Mouse (Mus musculus): ENCODE measurements around the gene Arap1. TPM values are rescaled to one million over a fixed set of nuclear protein-coding genes. Genes with fewer than 3 reads are reported as not detected.

Gene Arap1
- 17.2 and 26.9 TPM in 2 replicates for polyA plus RNA-seq (2016; fragmentation: Nextera tagmentation; extraction: Ambion mirVana)

DNA sequence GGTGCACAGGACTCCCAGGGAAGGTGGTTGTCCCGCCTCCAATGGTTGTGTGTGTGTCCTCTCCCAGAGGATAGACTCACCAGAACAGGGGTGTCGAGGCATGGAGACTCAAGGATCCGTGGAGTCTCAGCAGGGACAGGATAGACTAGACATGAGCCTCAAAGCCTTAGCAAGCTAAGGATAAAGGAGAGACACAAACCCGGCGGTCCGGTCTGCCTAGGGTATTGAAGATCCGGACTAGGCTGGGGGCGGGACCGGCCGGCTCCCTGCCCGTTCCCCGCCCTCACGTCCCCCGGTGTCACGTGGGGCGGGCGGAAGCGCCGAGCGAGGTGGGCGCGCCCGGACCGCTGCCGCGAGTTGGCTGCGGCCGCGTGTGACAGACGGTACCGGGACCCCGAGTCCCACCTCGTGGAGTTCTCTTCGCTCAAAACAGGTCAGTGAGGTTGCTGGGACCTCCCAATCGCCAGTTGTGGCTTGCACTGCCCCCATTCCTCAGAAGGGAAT is at the start of gene Arap1:
TSS of gene Arap1 (plus strand) at position 301 of the 504 bp plus-strand sequence.
- Histone ChIP-seq H3K4me2 (replicated peaks) (peak within 1 kb of the TSS; percentile 91), H3K27me3 (peaks cover 22% of the 10 kb centered on the region), H3K4me3 (peak within 1 kb of the TSS; percentile 48), H3K9me3 (replicated peaks) (no peaks in the 10 kb centered on the region), H3K9ac (peak within 1 kb of the TSS; percentile 62), H3K4me1 (peaks cover 10% of the 10 kb centered on the region), H3K27ac (no peak within 1 kb of the TSS), H3K36me3 (no peaks in the 10 kb centered on the region)
- WGBS: under 1% methylated on average over 34 of the region's 35 CpGs
- peak; percentile 42 for ATAC-seq (ENCODE audit: low FRiP score)

- no peak for ATAC-seq (ENCODE audit: low FRiP score)
- no peak overlapping the region for H3K27ac ChIP-seq
- 87% methylated on average over 3 of the region's 3 CpGs for WGBS
- H3K9me3 ChIP-seq (replicated peaks): no peaks in the 10 kb centered on the region
- no peaks in the 10 kb centered on the region for H3K36me3 ChIP-seq
- H3K9ac ChIP-seq: no peak overlapping the region
- peaks cover 21% of the 10 kb centered on the region for H3K4me1 ChIP-seq
- no peak overlapping the region for H3K4me2 ChIP-seq (replicated peaks)
- H3K27me3 ChIP-seq: peaks cover 31% of the 10 kb centered on the region
- H3K4me3 ChIP-seq: no peak overlapping the region
Observed at GRCm38 (mm10) chr7:101298375-101298774, 49.5 kb upstream of the Arap1 start.

DNA sequence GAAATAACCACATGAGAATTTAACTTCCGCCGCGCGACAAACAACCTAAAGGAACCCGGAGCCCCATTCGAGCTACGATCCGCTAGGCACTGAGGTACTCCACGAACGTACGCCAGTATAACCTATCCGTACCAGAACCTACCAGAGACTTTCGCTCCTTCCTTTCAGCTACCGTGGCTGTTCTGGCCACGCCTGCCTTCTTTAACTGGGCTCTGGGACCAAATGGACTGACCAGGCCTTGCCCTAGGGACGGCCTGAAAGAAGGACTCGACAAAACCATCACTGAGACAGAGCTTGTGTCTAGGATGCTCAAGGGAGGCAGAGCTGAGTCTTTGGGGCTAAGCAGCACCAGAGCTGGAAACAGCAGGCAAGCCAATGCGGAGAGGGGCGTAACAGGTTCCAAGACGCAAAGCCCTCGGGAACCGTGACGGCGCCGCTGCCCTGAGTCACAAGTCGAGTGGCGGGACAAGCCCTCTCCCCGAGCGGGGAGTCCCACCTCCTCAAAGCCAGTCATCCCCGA is 46.4 kb upstream of the Arap1 start:
- Histone ChIP-seq H3K4me1 (peaks cover 17% of the 10 kb centered on the region), H3K27ac (0 out of 2 replicates have a peak overlapping the region, but pooled peaks have one; percentile 1), H3K36me3 (no peaks in the 10 kb centered on the region), H3K27me3 (peaks cover 31% of the 10 kb centered on the region), H3K4me2 (replicated peaks) (peak overlapping the region; percentile 76), H3K9ac (peak overlapping the region; percentile 63), H3K4me3 (peak overlapping the region; percentile 60), H3K9me3 (replicated peaks) (no peaks in the 10 kb centered on the region)
- ATAC-seq (ENCODE audit: low FRiP score): peak; percentile 4; the same call in 1 of the 2 replicates
- WGBS: under 1% methylated on average over 30 of the region's 30 CpGs

DNA sequence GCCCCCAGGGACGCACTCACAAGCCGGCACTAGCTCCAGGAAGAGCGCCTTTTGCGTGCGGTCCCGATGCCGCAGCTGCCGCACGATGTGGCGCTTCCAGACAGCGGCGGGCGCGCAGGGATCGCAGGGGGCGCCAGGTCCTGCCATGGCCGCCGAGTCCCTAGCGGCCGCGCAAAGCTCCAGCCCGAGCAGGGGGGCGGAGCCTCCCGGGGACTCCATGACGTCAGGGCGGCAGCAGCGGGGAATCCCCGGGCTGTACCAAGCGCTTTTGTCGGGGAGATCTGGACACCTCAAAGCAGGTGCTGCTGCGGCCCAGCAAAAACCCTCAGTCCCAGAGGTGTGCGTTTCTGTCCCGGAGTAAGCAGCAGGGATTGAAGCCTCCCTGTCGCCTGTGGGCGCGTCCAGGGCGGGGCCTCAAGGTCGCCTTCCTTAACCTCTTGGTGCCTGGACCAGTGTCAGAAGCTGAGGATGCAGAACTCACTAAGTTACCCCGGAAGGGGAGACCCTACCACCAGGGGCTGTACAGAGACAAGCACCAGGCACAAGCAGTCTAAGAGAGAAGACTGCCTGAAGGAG is 45.9 kb upstream of the Arap1 start, which contains the start of gene Atg16l2:
TSS of gene Atg16l2 (minus strand) at position 371 of the 576 bp plus-strand sequence.
- Histone ChIP-seq H3K4me1 (peaks cover 13% of the 10 kb centered on the region), H3K4me3 (peak within 1 kb of the TSS; percentile 60), H3K27ac (peak within 1 kb of the TSS; percentile 48), H3K36me3 (no peaks in the 10 kb centered on the region), H3K27me3 (peaks cover 29% of the 10 kb centered on the region), H3K9me3 (replicated peaks) (no peaks in the 10 kb centered on the region), H3K4me2 (replicated peaks) (peak within 1 kb of the TSS; percentile 76), H3K9ac (peak within 1 kb of the TSS; percentile 63)
- peak; percentile 97 for ATAC-seq (ENCODE audit: low FRiP score)
- WGBS: under 1% methylated on average over 38 of the region's 39 CpGs

- peak overlapping the region; percentile 48 for H3K27ac ChIP-seq
- 29% methylated on average over 7 of the region's 7 CpGs for WGBS
Observed at GRCm38 (mm10) chr7:101302691-101303090, 45.2 kb upstream of the Arap1 start.

GRCm38 (mm10) chr7:101306841-101307240 is 41.0 kb upstream of the Arap1 start:
- H3K4me2 ChIP-seq (replicated peaks): no peak overlapping the region
- H3K36me3 ChIP-seq: no peaks in the 10 kb centered on the region
- whole genome bisulfite sequencing: 53% methylated on average over 2 of the region's 2 CpGs
- H3K27ac ChIP-seq: no peak overlapping the region
- no peak for ATAC-seq (ENCODE audit: low FRiP score)
- H3K4me3 ChIP-seq: no peak overlapping the region
- H3K4me1 ChIP-seq: peaks cover 10% of the 10 kb centered on the region
- no peaks in the 10 kb centered on the region for H3K9me3 ChIP-seq (replicated peaks)
- H3K9ac ChIP-seq: no peak overlapping the region
- H3K27me3 ChIP-seq: no peaks in the 10 kb centered on the region

More at GRCm38 (mm10) chr7:101302691-101303090, 45.2 kb upstream of the Arap1 start:
- H3K4me1 ChIP-seq: peaks cover 11% of the 10 kb centered on the region
- H3K4me3 ChIP-seq: peak overlapping the region; percentile 60
- no peak for ATAC-seq (ENCODE audit: low FRiP score)
- peaks cover 23% of the 10 kb centered on the region for H3K27me3 ChIP-seq
- no peaks in the 10 kb centered on the region for H3K36me3 ChIP-seq
- peak overlapping the region; percentile 76 for H3K4me2 ChIP-seq (replicated peaks)
- no peaks in the 10 kb centered on the region for H3K9me3 ChIP-seq (replicated peaks)
- H3K9ac ChIP-seq: peak overlapping the region; percentile 63; the same call in 1 of the 2 replicates

DNA sequence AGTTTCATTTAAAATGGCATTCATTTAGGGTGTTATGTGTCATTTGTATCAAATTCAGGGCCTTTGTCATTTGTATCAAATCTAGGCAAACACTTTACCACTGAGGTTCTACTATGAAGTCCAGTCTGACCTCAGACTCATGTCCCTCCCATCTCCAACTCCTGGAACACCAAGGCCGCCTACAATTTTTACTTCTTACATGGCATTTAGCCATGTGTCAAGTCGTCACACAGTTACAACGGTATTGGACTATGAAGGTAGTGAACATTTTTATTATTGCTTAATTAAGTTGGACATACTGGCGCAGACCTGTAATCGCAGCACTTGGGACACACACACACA is 37.9 kb upstream of the Arap1 start:
- Histone ChIP-seq H3K27ac (peak overlapping the region; percentile 85), H3K9me3 (replicated peaks) (no peaks in the 10 kb centered on the region), H3K4me1 (peaks cover 4% of the 10 kb centered on the region; the same call in 1 of the 2 replicates), H3K36me3 (no peaks in the 10 kb centered on the region), H3K9ac (peak overlapping the region; percentile 73), H3K27me3 (no peaks in the 10 kb centered on the region), H3K4me3 (peak overlapping the region; percentile 63), H3K4me2 (replicated peaks) (peak overlapping the region; percentile 56)
- ATAC-seq (ENCODE audit: low FRiP score): peak; percentile 24
- WGBS: 41% methylated on average over 5 of the region's 5 CpGs

DNA sequence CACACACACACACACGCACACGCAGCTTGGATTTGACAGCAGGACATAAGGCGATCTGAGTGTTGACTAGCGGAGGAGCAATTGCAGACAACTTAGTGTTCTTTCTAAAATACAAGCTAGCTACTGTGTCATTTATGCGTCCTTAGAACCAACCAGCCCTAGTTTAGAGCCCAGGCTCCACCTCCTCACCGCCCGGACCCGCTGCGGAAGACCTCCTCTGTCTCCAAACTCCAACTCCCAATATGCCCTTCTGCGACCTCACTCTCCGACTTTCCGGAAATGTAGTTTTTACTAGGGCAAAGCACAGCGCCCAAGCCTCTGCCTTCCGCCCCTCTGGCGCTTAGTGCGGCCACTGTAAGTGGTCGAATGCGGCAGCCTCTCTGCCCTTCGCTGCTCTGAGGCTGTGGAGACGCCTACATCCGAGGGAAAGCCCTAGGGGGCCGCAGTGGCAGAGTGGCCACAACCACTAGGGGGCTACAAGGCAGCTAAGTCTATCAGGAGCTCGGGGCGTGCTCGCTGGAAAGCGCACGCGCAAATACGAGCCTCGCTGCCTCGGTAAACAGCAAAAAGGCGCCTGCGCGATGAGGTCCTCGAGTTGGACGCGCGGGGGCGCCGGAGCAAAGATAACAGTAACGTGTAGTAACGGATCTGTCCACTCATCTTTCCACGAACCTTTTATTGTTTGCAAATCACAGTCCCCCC is 37.4 kb upstream of the Arap1 start:
- Histone ChIP-seq H3K4me1 (peaks cover 4% of the 10 kb centered on the region; the same call in 1 of the 2 replicates), H3K4me3 (peak overlapping the region; percentile 63), H3K4me2 (replicated peaks) (peak overlapping the region; percentile 56), H3K27me3 (no peaks in the 10 kb centered on the region), H3K36me3 (no peaks in the 10 kb centered on the region), H3K27ac (peak overlapping the region; percentile 85), H3K9me3 (replicated peaks) (no peaks in the 10 kb centered on the region), H3K9ac (peak overlapping the region; percentile 73)
- 1% methylated on average over 43 of the region's 43 CpGs for WGBS
- ATAC-seq (ENCODE audit: low FRiP score): peak; percentile 96

- 43% methylated on average over 2 of the region's 2 CpGs for WGBS
- H3K9me3 ChIP-seq (replicated peaks): no peaks in the 10 kb centered on the region
- no peak overlapping the region for H3K27ac ChIP-seq
- H3K27me3 ChIP-seq: no peaks in the 10 kb centered on the region
- ATAC-seq (ENCODE audit: low FRiP score): no peak
- H3K36me3 ChIP-seq: no peaks in the 10 kb centered on the region
- peak overlapping the region; percentile 63 for H3K4me3 ChIP-seq
- peak overlapping the region; percentile 73 for H3K9ac ChIP-seq
- H3K4me1 ChIP-seq: peaks cover 4% of the 10 kb centered on the region; the same call in 1 of the 2 replicates
- peak overlapping the region; percentile 56 for H3K4me2 ChIP-seq (replicated peaks)
Observed at GRCm38 (mm10) chr7:101311061-101311460, 36.8 kb upstream of the Arap1 start.

GRCm38 (mm10) chr7:101313033-101313432 is 34.8 kb upstream of the Arap1 start:
- Histone ChIP-seq H3K9me3 (replicated peaks) (no peaks in the 10 kb centered on the region), H3K9ac (no peak overlapping the region), H3K36me3 (no peaks in the 10 kb centered on the region), H3K4me3 (no peak overlapping the region), H3K27me3 (0 out of 2 replicates have a peak, but pooled peaks cover 2% of the 10 kb centered on the region), H3K4me2 (replicated peaks) (no peak overlapping the region), H3K27ac (no peak overlapping the region), H3K4me1 (peaks cover 4% of the 10 kb centered on the region; the same call in 1 of the 2 replicates)
- 82% methylated on average over 3 of the region's 3 CpGs for WGBS
- no peak for ATAC-seq (ENCODE audit: low FRiP score)

DNA sequence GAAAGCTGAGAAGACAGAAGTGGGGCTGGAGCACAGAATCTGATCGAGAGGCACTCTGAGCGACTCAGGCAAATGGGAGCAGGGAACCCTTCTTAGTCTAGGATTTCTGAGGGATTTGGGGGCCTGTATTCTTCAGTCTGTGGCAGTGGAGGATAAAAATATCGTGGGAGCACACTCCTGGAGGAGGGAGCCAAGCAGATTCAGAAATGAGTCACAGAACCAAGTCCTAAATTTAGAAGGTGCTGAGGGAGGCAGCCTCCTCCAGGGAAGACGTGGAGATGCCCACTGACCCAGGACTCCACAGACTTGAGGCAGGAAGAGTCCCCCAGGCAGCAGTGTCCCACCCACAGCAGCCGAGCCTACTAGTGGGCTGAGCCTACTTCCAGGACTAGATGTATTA is 33.5 kb upstream of the Arap1 start:
- peaks cover 11% of the 10 kb centered on the region; the same call in 1 of the 2 replicates for H3K27me3 ChIP-seq
- H3K27ac ChIP-seq: no peak overlapping the region
- H3K9ac ChIP-seq: no peak overlapping the region
- no peak overlapping the region for H3K4me2 ChIP-seq (replicated peaks)
- H3K36me3 ChIP-seq: no peaks in the 10 kb centered on the region
- no peak overlapping the region for H3K4me3 ChIP-seq
- peaks cover 4% of the 10 kb centered on the region; the same call in 1 of the 2 replicates for H3K4me1 ChIP-seq
- H3K9me3 ChIP-seq (replicated peaks): no peaks in the 10 kb centered on the region
- WGBS: 63% methylated on average over 5 of the region's 5 CpGs
- no peak for ATAC-seq (ENCODE audit: low FRiP score)

DNA sequence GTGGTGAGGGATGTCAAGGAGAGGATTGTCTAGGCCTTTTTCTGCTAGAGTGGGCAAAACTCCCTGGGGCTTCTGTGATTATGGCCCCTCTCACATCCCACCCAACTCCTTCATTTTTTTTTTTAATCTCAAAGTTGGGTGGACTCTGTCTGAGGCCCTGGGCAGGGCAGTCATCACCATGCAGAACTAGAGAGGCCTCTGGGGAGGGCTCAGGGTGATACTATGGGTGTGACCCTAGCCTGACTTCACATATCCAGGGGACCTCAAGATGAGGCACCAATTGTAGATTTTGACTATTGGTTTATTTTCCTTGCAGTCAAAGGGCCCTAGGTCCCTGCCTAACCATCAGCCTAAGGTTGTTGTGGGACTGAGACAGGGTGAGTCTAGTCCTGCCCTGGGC is 32.2 kb upstream of the Arap1 start:
- no peak for ATAC-seq (ENCODE audit: low FRiP score)
- Histone ChIP-seq H3K9ac (no peak overlapping the region), H3K36me3 (no peaks in the 10 kb centered on the region), H3K9me3 (replicated peaks) (no peaks in the 10 kb centered on the region), H3K4me1 (peaks cover 2% of the 10 kb centered on the region; the same call in 1 of the 2 replicates), H3K4me3 (no peak overlapping the region), H3K4me2 (replicated peaks) (no peak overlapping the region), H3K27me3 (peaks cover 19% of the 10 kb centered on the region), H3K27ac (no peak overlapping the region)
